Mouse (Mus musculus): ENCODE results near the gene Sav1. TPM values are rescaled to one million over a fixed set of nuclear protein-coding genes. Genes with fewer than 3 reads are reported as not detected.

Sav1 gene
- polyA plus RNA-seq (2021; fragmentation: Nextera tagmentation): 0.21 and 0.48 TPM in 2 replicates
- long read RNA-seq, experiment 1, partial matches to known transcripts: 0 of 1 reads
- long read RNA-seq, experiment 1, other reads (novel, unspliced or antisense): 1 of 1 reads
- long read RNA-seq, experiment 2, partial matches to known transcripts: 0 of 1 reads
- long read RNA-seq, experiment 2, other reads (novel, unspliced or antisense): 1 of 1 reads

DNA sequence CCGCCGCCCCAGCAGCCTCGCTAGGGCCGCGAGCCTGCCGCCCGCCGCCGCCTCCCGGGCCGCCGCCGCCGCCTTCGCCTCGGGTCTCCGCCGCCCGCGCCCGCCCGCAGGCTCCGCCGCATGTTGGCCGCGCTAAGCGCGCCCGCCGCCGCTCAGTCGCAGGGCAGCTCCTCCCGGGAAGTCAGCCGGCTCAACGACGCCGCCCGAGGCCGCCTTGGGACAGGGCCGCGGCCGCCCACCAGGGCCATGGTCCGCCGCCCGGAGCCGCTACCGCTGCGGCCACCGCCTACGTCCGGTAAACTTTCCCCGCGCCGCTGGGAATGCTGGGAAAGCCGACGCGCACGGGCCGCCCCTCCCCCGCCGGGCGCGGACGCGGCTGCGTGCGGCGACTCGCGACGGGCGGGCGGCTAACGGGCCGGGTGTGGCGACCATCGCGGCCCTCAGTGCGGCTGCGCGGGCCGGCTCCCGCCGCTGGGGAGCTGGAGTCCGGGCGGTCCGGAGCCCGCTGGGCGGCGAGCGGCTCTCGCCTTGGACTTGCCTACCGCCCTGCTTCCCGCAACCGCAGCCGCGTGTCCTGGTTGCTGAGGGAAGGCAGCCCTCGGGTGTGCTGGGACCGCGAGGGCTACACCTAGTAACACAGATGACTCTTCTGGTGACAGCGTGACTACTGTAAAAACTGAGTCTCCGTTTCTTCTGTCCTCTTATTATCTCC is at the start of gene Sav1:
TSS of gene Sav1 (minus strand) at position 217 of the 712 bp plus-strand sequence.

Other genes starting within 250 kb of the Sav1 start
- 19.4 and 26.2 TPM in 2 replicates for gene Cdkl1, start 195.7 kb downstream of the Sav1 start, polyA plus RNA-seq (2021; fragmentation: Nextera tagmentation)
- gene Atl1, start 94.4 kb downstream of the Sav1 start, polyA plus RNA-seq (2021; fragmentation: Nextera tagmentation): 88.7 and 130 TPM in 2 replicates
- 6.3 and 11.4 TPM in 2 replicates for gene Map4k5, start 93.8 kb downstream of the Sav1 start, polyA plus RNA-seq (2021; fragmentation: Nextera tagmentation)
- gene Nin, start 126.7 kb upstream of the Sav1 start, polyA plus RNA-seq (2021; fragmentation: Nextera tagmentation): 3.2 and 3.9 TPM in 2 replicates
- gene Abhd12b, start 167.1 kb upstream of the Sav1 start, polyA plus RNA-seq (2021; fragmentation: Nextera tagmentation): not detected in 2 replicates
- 2.7 and 3.2 TPM in 2 replicates for gene Pygl, start 244.5 kb upstream of the Sav1 start, polyA plus RNA-seq (2021; fragmentation: Nextera tagmentation)